Mouse (Mus musculus) olfactory bulb, adult 2 months (tissue): Measurements from ENCODE around the gene Rap2c.

Source experiments
- CTCF ChIP-seq: fragments of 200-500 bp; IDR thresholded peaks from 2 replicates; pipeline ENCODE4 v1.5.1; 2012; ENCODE audit warnings: low read depth, mild to moderate bottlenecking, low read length, moderate library complexity; ENCODE audit not compliant: insufficient read depth
- POLR2A ChIP-seq: fragments of 200-500 bp; IDR thresholded peaks from 2 replicates; pipeline ENCODE4 v1.6.1; 2012; ENCODE audit warnings: mild to moderate bottlenecking, low read depth, low read length, moderate library complexity; ENCODE audit not compliant: insufficient read depth

- TF ChIP-seq CTCF: no peak
- TF ChIP-seq POLR2A: no peak
Observed at GRCm38 (mm10) chrX:50965157-50965556, 52.7 kb downstream of the Rap2c start.
